Mouse (Mus musculus): Measurements from ENCODE around the gene Gnat1.

Gene Gnat1

DNA sequence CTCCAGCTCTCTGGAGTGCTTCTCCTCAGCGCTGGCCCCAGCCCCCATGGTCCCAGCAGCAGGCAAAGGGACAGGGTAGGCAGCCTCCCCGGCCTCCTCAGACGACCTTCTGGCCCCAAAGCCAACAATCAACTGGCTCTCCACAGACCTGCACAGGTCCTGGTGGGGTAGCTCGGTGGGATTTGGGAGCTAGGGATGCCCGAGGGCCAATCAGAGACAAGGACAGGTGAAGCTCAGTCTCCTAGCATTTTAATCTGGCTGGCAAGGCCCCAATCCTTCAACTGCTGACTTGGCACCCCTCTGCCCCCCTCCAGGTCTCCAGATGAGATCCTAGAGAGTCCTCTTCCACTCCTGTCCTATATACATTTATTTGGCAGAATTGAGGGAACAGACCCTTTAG is at the start of gene Gnat1:
Gene Gnat1, minus strand, starts transcription at position 212 of the 400 bp plus-strand sequence.
- DNase-seq: no peak

DNA sequence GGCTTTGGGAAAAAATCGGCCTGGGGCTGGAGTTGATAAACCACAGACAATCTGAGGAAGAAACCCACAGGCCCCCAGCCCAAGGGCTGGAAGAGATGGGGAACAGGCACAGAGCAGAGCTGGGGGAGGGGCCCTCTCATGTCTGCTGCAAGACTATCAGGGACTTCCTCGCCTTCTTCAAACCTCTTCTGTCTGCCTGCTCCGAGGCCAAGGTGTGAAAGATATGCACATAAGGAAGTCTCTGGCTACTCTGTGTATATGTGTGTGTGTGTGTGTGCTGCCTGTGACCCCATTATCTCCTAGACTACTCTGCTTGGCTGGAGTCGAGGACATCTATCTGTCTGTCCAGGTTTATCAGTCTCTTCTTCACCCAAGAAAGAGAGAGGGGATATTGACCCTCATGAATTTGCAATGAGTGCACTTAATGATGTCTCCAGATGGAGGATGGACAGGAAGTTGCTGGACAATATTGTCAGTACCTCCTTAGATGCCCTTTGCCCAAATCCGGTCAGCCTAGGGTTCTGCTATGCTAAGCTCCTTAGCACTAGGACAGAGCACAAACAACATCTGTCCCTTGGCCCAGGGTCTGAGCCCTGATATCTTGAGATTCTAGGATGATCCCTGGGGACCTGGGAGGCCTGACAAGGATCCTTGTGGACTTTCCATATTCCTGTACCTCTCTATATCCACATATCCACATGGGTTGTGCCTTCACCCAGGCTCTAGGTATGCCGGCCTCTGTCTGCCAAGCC is 49.6 kb upstream of the Gnat1 start:
- DNase-seq: no peak

DNA sequence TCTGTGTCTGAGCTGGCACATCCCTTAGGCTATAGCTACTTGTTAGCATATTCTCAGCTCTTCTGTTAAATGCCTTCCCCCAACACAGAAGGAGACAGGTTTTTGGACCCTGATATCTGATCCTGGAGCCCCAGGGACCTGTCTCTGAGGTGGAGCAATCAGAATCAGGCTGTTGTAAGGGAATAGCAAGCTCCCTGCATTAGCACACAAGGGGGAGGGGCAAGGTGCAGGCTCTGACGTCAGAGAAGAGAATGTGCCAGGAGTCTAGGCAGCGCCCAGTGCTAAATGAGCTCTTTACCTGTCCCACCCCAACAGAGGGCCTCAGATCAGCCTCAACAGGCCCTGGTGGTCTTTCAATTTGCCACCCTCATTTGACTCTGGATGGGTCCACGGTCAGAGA is 47.5 kb upstream of the Gnat1 start:
- no peak for DNase-seq

DNA sequence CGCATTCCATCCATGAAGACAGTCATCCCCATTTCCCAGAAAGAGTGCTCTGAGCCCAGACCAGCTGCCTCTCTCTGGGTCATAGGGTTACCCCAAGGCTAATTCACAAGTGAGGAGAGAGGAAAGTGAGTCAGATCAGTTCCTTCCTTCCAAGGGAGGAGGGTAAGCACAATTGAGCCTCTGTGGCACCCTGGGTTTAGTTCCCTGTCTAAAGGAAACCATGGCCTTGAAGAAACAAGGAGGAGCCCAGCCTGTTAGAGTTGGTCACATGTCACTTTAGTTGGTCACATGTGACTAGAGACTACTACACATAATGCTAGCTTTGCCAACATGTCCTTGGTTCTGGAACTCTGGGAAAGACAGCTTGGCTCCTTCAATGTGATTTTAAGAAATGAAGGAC is 45.3 kb upstream of the Gnat1 start:
- no peak for DNase-seq

DNA sequence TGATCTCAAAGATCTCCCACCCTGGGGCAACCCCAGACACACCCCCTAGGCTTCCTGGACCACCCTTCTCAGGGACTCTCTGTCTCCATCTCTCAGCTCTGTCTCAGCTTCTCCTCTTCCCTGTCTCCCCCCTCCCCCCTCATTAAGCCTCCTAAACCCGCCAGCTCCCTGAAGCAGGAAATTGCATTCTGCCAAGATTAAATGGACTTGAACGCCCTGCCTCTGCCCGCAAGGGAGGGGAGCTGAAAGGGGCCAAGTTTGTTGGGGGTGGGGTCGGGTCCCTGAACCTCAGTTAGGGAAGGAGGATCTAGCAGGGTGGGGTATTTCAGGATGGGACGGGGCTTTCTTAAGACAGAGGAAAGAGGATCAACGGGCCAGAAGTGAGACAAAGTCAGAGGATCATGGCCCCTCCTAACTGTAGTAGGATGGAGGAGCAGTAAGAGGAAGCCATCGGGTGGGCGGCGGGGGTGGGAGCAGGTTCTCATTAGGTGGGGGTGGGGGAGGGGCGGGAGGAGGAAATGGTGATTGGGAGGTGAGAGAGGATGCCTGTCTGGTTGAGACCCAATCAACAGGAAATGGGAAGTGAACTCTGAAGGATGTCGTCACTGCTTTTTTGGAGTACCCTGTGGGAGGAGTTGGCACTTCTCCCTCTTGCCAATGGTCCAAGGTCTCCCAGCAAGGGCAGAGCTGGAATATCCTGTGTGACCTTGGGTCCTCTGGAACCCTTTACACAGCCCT is 44.5 kb upstream of the Gnat1 start:
- DNase-seq: no peak

DNA sequence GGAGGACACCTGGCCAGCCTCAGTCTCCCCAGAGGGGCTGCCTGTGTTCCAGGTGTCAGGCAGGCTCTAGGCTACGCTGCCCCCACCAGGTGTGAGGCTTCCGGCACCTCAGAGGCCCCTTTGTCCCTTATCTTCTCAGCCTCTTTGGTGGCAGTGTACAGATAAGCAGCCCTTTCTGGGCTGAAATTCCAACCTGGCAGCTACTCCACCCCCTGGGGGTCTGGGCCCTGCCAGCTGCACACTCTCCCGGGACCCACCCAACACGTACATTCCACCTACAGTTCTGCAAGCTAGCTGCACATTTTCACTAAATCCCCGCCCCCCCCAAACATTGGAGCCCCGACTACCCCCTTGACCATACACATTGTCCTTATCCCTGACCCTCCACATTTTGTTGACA is 43.8 kb upstream of the Gnat1 start:
- peak; percentile 33 for DNase-seq

DNA sequence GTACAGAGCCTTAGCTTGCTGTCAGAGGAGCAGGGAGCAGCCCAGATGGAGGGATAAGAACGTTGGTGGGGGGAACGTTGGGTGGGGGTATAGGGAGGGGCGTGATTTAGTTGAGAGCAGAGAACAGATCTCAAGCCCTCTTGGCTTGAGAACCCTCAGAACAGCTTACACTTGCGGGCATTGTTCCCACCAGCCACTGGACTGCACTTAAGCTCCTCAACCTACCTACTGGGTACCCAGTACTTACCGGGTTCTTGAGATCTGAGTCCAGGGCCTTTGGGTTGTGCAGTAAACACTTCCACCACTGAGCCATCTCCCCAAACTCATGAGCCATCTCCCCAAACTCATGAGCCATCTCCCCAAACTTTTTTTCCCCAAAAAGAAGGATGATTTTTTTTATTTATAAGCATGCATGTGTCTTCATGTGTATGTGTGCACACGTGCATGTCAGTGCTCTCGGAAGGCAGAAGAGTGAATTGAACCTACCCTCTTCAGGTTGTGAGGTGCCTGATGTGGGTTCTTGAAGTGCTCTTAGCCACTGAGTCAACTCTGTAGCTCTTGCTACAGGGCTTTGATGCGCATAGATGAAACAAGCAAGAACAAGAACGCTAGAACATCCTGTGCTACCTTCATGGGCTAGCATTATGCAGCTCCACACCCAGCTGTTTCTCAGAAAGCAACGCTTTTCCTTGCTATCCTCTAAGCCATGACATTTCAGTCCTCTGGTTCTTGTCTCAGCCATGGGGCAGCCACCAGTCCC is 39.4 kb upstream of the Gnat1 start:
- peak; percentile 35 for DNase-seq

DNA sequence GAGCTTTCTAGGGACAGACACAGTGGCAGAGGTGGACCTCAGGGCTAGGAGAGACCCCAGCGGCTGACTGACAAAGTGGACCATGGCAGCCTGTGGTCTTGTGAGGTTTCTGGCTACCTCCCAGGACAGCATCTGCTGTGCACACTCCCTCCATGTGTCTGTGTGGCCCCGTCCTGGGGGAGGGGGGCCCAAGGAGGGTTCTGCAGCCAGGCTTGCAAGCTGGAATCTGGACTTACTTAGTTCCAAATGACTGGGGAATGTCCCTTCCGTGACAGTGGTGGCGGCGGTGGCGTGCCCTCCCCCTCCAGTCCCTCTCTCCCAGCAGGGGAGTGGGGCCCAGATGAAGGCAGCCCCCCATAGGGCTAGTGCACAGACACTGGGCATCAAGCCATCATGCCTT is 37.4 kb upstream of the Gnat1 start:
- DNase-seq: no peak

DNA sequence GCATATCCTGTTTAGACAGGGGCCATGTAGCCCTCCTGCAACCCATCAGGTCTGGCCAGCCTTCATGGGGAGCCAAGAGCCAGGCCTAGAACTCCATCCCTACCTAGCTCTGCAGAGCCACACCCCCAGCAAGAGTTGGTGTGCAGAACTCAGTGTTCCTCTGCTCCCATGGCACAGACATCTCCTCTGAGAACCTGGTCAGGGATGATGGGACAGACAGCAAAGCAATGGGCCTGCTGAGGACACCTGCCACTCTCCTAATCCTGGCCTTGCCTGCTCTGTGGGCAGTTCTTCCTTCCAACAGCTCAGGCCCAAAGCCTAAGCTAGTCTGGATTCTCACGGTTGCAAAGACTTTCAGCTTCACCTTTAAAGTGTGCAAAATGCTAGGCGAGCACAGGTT is 36.1 kb upstream of the Gnat1 start:
- DNase-seq: no peak

DNA sequence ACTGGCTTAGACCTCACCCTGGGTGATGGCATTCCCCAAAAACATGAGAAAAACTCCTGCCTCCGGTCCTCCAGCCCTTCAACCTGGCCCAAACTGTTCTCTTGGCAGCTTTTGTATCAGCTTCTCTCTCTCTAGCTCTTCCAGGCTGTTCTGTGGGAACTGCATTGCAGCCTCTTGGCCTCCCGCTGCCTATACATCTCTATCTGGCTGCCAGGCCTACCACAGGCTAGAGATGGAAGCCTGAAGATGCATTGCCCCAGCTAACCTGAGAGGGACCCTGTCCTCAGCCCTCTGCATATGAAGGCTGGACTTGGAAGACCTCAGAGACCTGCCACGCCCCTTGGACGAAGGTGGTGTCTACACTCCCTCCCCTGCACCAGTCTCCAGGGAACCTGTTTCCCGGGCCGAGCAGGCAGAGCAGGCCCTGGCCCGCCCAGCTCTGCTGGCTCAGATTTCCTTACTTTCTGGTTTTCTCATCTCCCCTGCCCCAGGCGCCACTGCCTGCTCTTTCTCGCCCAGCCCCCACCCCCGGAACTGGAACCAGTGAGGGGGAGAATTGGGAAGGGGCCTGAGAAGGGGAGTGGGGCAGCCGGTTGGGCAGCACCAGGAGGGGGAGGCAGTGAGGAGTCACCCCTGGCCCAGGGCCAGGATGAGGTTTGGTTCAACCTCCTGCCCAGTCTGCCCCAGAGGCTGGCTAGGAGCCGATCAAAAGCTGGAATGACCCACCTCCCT is 34.9 kb upstream of the Gnat1 start:
- DNase-seq: no peak

DNA sequence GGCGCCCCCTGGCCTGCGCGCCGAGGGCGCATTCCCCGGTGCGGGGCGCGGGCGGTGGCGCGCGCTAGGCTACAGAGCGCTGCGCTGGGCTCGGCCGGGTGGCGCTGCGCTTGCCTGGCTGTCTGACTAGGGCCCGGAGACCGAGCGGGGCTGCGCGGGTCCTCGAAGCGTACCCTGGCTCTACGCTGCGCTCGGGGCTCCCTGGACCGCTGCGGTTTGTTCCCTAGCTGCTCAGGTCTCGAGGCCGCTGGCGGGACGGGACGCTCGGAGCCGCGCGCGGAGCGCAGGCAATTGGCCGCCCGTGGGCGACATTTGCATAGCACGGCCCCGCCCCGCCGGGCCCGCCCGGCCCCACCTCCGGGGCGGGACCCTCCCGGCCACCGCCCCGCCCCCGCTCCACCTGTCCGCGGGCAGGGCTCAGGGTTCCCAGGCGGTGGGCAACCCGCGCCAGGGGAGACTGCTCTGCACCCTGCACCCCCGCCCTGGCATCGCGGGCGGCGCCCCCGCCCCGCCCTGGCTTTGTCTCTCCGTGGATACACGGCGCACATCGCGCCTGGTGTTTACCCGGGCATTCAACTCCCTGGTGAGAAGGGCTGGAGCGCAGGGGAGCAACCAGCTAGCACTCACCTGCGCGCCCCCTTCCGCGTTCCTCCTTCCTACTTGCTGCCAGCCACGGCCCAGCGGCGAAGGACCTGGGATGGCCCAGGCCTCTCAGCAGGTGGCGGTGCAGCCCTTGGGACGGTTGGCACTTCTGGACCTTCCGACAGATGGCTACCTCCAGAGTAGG is 30.4 kb upstream of the Gnat1 start, which contains the start of gene Sema3f:
Gene Sema3f, minus strand, starts transcription at position 779 of the 787 bp plus-strand sequence.
- DNase-seq: peak; percentile 89

DNA sequence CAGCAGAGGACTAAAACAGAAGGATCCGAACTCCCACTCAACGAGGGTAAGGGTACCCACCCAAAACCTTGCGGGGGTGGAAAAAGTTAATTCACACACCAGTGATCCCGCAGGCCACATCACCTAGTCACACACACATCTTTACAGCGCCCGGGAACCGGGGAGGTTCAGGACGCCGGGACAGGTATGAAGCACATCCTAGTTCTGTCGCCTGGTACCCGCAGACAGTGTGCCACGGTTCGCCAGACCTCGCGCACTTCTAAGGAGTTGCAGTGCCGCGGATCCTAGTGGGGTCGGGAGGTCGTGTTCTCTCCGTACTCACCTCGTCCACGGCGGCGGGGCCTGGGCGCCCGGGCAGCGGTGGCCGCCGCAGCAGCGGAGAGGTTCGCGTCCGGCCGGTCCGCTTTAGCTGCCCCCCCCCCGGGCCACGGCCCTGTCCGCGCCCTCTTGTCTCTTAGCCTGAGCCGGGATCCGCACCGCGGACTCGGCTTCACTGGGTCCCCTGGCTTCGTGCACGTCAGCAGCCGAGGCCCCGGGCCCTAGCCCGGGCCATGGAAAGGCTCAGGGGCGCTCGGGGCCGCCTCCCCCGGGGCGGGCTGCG is 29.7 kb upstream of the Gnat1 start:
- DNase-seq: peak; percentile 42

DNA sequence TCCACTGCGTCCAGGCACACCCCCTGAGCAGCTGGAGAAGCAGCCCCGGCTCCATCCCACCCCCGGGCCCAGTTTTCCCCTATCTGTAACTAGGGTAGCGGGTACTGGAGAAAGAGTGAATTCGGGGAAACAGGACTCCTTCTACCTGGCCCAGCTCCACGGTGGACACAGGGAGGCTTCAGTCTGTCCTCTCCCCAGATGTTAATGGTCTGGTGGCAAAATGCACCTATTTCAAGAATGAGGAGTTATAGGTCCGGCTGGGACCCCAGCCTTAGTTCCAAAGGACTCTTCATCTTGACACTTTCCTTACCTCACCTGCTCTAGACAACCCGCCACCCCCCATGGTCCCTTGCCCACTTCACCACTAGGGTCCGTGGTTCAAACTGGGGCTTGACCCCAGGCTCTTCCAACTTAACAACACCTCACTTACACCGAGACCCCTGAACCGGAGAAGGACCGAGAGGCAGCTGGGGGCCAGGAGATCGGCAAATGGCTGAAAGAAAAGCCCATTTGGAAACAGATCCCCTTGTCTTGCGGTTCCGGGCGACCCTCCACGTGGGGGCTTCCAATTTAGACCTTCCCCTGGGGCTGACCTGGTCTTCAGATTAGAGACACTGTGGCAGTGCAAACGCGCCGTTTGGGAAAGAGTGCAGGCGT is 29.1 kb upstream of the Gnat1 start:
- no peak for DNase-seq

DNA sequence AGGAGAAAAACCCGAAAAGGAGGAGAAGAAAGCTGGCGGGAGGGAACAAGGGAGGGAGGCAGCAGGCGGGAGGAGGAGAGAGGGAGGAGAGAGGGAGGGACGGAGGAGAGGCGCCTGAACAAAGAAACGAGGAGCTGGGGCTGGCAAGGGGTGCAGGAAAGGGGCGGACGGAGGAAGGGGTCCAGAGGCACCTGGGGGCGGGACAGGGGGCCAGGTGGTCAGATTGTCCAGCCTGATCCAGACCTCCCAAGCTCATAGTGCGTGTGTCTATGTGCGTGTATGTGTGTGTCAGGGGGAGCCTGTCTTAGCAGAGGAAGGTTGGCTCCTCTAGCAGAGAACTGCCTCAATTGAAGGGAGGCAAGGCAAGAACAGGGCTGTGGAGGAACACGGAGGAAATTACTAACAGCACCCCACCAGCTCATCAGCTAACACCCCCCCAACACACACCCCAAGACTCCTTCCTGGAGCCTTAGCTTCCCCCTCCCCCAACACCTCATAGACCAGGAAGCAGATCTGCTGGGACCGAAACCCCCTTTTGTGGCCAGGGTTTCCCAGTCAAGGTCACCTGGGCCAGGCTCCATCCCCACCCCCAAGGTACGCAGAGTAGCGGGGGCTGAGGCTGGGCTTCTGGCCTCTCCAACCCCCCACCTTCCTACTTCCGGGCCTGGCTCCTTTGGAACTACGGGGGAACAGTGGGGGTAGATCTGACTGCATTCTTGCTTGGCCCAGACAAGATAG is 28.4 kb upstream of the Gnat1 start:
- peak; percentile 27 for DNase-seq

DNA sequence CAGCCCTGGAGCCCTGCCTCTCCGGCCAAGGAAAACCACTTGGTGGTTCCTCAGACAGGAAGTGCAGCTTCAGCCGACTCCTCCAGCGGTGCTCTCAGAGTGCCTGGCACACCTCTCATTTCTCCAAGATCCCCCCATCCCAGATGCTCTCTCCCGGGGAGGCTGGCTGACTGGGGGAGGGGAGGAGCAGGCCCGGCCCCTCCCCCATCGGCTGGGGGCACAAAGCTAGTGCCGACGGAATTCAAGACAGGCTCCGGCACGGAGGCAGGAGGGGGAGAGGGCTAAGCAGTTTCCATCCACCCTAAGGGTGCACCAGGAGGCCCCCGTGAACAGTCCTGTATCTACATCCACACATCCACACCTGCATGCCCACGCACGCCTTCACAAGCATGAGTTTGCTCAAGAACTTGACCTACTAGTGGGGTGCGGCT is 27.3 kb upstream of the Gnat1 start:
- no peak for DNase-seq

DNA sequence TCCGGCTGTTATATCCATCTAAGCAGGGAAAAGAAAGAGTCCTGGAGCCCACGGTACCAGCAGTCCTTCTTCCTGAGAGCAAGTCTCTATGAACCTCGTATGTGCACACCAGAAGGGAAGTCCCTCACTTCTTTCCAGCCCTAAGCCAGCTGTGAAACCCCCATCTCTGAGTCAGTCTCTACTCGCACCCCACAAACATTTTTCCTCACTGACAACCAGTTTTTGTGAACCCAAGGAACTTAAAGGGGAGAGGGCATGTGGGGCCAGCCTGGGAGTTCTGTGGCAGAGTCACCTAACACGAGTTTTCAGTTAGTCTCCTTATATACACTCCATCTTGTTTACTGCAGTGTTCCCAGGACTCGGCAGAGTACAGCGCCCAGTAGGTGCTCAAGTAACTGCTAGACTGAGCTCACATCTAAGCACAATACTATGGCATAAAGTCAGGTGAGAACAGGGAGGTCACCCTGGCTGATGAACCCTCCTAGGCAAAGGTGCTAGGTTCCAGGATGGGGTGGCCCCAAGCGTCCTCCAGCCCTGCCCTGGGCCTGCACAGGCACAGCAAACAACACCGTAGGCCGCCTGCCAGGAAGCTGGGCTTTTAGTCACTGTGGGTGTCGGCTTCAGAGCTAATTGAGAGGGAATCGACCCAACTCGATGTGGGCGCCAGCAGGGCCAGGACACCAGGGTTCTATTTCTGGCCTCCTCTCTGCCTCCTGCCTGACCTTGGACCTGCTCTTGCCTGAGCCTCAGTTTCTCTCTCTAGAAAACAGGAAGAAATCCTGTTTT is 24.0 kb upstream of the Gnat1 start:
- DNase-seq: no peak

DNA sequence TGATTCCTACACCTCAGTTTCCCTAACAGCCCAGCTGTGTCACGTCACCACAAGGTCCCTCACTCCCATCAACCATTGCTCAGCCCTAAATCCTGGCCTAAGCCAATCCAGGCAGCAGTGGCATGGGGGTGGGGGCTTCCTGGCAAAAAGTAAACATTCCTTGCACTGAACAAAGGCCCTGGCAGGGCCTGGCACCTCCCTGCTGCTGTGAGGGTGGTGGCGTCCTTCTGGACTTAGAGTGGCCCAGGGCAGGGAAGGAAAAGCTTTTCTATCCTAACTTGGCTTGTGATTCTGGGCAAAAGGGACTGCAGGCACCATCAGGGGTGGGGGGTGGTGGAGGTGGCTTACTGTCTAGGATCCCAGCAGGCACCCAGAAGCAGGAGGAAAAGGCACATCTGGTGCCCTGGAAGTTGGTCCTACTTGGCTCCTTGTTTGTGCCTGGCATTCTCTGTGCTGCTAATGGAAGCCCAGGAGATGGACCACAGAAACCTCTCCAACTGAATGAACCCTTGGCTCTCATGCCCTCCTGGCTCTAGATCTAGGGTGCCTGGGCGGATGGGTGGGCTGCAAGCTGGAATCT is 23.2 kb upstream of the Gnat1 start:
- DNase-seq: no peak

DNA sequence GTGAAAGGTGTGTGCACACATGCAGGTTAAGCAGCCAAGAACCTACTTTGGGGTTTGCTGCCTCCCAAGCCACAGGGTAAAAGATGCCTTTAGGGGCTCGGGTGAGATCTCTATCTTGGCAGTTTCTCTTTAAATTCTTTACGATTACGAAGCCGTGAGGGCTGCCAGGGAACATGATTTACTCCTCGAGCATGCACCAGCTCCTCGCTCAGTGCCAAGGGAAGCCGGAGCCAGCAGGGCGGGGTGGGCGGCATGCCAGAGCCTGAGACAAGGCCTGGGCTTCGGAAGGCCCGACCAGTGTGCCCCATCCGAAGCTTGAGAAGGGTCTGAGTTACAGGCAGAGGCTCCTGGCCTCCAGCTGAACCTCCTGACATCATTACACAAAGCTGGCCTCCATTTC is 22.1 kb upstream of the Gnat1 start:
- DNase-seq: no peak

DNA sequence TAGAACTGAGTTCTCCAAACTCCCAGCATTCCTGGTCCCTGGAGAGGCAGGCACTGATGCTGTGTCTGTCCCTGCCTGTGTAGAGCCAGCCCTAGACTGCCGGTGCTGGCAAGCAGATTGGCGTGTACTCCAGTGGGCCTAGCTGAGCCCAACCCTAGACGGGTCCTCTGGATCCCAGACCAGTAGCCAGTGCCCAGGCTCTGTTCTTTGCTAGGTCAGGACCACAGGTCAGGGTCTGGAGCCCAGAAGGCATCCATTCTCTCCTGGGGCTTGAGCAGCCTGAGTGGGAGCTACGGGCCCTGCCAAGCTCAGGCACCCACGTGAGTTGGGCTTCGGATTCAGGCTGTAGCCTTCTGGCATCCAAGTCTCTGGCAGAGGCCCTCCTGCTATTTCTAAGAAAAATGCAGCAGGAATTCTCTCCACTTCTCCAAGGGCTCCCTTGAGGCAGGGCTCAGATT is 20.6 kb upstream of the Gnat1 start:
- DNase-seq: no peak
